Mouse (Mus musculus): ENCODE data around the gene Lyg1.
"Not testable (repeated sequence)": the region's sequence is repeated elsewhere in the genome, so short reads cannot be mapped to it uniquely, and the experiment has no call there.

Gene Lyg1

DNA sequence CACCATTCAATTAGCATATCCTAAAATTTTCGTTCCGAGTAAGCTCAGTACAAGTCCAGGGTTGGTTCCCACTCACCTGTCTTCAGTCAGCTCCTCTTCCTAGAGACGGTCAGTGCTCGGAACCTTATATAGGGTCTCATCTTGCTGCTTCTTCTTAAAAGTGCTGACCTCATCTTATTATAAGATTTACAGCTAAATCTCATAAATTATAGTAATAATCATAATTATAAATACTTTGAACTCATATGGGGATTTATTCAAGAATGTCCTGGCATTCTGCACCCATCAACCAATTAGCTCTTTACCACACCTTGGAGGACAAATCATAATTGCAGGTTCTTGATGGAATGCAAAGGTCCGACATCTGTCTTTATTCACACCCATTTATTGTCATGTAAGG lies at the start of gene Lyg1:
Lyg1 (minus strand) TSS at position 101 of the 400 bp plus-strand sequence.
- DNase-seq (ENCODE audit: low spot score): no peak

DNA sequence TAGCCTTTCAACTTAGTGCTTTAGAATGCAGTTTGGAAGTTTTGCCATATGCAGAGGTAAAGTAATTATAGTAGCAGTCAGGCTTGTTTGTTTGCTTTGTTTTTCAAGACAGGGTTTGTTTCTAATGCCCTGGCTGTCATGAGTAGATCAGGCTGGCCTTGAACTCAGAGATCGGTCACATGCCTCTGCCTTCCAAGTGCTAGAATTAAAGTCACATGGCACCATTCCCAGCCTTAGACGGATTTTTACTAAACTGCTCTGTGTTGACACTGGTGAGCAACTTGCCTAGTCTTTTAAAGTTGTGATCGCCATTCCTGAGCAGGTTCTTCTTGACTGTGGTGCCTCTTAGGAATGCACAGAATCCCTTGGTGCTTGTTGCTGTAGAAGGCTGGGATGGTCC lies 49.2 kb upstream of the Lyg1 start:
- no peak for DNase-seq (ENCODE audit: low spot score)

DNA sequence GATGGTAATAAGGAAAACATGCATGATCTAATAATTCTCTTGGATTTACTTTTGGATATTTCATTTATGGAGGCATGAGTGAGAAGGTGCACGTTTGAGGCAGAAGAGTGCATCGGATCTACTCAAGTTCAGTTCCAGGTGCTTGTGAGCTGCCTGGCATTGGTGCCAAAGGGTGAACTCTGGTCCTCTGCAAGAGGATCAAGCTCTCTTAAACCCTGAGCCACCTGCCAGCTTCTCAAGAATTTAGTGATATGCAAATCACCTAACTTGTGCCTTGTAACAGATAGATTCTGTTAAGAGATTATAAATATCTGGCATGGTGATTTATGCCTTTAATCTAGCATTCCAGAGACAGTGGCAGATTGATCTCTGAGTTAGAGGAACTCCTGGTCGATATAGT lies 45.5 kb upstream of the Lyg1 start:
- no peak for DNase-seq (ENCODE audit: low spot score)

DNA sequence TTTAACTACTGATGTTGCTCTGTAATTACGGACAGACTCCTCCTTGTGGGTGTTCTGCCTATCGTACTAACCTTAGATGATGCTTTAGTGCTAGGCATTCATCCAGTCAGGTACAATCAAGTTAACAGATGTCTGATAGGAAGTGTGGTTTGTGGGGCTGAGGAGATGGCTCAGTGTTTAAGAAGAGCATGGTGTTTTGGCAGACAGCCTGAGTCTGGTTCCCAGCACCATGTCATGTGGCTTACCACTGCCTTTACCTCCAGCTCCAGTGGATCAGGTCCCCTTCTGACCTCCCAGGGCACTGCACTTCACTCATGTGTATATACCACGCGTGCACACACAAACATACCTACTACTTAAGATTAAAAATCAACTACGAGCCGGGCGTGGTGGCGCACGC lies 44.4 kb upstream of the Lyg1 start:
- DNase-seq (ENCODE audit: low spot score): no peak

DNA sequence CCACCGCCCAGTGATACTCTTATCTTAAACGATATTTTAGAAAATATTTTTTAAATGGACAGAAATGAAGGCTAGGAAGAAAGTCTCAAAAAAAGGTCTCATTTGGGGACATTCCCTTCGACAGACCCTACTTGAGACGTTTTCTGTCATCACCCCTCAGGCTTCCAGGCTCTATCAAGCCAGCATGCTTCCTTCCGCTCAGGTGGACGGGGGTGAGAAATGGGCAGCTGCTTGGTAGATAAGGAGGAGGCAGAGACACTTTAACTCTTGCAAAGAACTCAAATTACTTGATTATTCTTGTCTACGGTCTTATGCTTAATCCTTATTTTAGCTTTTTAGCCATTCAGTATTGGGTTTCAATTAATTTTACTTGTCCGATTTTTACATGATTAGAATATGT lies 43.3 kb upstream of the Lyg1 start:
- DNase-seq (ENCODE audit: low spot score): no peak

DNA sequence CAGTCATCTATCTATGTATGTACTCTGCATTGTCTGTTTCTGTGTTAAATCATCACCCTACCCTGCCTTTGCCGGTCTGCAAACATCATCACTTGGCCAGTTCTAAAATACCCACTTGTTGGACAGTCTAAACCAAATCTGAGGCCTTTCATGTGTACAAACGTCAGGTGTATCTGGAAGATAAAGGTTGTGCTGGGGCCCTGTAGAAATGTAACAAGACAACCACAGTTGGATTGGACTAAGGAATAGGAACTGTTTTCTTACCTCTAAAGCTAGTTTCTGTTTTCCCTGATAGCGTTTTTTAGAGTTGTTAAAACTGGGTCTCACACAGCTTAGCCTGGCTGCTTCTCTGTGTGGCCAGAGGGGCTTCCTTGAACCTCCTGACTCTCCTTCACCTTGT lies 42.0 kb upstream of the Lyg1 start:
- DNase-seq (ENCODE audit: low spot score): no peak

DNA sequence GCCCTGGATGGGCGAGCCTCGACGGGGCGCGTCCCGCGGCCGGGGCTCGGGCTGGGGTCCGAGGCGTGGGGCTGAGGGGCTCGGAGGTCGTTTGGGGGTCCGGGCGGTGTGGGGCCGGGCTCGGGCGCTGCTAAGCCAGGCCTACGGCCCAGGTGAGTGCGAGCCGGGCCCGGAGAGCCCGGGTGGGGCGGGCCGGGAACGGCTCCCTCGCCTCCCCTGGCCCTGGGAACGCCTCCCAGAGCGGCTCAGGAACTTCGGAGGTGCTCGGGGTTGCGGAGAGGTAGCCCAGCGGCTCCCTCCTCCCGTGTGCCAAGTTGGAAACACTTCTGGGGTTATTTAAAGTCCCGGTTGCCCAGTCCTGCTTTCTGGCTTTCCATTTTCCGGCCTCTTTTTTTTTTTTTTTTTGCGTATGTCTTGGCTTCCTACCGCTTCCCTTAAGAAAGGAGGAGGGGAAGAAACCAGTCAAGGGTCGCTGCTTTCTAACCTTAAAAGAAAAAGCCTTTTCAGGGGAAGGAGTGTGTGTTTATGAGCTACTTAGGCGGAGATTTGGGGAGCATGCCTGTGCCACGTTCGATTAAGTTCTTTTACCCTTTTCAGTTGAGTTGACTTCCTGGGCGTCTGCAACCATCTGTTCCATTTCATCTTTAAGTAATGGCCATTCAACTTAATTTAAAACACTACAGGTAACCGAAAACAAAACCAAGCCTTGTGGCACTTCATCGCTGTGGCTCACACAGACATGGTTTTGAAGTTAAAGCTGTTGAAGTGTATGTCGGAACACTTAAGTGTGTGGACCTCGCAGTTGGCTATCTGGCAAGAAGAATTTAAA lies 41.0 kb upstream of the Lyg1 start:
- no peak for DNase-seq (ENCODE audit: low spot score)

DNA sequence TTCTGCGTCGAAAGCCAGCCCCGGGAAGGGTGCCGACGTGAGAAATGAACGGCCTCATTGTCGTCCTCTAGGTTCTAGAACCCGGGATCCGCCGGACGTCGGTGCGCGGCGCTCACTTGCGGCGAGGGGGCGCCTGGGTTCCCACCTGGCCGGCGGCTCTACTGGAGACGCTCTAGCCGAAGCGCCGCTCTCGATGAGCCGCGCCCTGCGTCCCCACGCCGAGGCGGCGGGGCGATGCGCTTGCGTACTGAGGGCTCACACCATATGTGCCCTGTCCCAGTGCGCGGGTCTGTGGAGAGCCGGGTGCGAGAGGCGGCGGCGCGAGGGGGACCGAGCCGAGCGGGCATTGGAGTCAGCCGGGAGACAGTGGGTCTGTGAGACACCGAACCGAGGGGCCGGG lies 40.3 kb upstream of the Lyg1 start, which contains the start of the genes Txndc9 and Eif5b:
Txndc9 (minus strand) TSS at position 27 of the 400 bp plus-strand sequence.
Eif5b (plus strand) TSS at position 144 of the 400 bp plus-strand sequence.
- DNase-seq (ENCODE audit: low spot score): peak; percentile 91

DNA sequence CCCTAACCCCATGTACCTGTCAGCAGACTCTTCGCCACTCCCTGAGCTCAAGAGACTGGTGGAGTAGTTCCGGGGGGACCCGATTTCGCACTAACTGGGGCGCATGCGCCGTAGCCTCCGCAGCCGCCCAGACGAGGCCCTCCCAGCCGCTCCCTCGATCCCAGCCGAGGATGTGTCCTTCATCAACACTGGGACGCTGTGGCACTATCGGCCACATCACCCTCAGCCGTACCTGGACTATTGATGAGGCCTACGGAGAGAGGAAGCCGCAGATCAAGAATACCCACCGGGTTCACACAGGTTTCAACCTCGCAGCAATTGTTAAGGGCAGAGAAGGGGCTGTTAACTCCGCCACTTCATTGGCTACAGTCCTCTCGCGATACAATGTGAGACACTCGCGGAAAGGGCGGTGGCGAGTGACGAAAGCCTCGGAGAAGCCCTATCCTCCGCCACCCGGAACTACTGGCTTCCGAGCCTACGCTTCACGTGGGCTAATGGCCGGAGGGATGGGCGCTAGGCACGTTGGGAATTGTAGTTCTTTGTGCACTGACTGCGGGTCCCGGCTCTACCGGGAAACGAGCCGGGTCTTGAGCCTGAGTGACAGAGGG lies 39.4 kb upstream of the Lyg1 start:
- peak; percentile 98 for DNase-seq (ENCODE audit: low spot score)

DNA sequence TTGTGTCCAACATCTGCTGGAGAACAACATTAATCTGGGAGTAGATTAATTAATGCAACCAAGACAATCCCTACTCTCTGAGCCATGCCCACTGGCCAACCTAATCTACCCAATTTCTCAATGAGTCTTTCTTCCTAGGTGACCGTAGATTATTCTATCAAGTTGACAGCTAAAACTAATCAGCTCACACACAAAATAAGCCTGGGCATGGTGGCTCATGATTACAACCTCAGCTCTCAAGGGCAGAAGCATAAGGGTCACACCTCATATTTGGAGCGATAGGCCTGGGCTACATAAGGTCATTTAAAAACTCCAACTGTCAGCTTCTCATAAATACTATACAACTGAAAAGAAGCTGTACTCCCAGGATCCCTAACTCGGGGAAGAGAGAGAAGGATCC lies 38.7 kb upstream of the Lyg1 start:
- no peak for DNase-seq (ENCODE audit: low spot score)

DNA sequence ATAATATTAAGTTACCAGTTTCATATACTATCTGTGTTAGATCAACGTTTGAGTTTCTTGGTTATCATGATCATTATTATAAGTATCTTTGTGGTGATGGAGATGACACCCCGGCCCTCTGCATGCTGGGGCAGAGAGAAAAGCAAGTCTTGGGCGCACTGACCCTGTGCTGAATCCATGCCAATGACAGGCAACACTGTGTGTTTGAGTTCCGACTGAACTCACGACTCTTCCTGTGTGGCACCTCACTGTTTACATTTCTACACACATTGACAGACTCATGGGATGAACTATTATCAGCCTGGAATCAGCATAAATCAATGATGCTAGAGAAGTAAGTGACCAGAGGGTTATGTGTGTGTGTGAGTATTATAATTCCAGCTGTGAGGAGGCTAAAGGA lies 30.3 kb upstream of the Lyg1 start:
- DNase-seq (ENCODE audit: low spot score): no peak

DNA sequence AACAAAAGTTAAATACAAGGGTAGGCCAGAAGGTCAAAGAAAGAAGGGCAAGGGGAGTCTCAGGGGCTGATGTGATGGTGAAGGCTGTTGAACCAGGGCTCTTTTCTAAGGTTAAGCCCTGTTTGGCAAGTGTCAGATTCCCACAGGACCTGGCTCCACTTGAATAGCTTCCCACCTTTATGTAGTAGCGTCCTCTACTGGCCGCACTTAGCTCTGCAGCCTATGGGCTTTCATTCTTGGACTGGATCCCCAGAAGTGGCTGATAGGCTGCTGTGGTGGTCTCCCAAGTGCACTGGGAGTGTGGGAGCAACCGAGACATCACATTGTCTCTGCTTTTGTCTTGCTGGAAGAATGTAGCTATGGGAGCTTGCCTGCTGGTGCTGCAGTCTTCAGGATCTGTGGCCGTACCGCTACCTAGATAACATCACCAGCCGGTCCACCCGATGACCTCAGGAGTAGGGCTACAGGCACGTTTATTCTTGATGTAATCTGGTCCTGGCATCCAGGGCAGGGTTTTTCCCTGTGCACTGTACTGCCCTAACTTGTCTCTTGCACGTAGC lies 28.3 kb upstream of the Lyg1 start:
- DNase-seq (ENCODE audit: low spot score): no peak

DNA sequence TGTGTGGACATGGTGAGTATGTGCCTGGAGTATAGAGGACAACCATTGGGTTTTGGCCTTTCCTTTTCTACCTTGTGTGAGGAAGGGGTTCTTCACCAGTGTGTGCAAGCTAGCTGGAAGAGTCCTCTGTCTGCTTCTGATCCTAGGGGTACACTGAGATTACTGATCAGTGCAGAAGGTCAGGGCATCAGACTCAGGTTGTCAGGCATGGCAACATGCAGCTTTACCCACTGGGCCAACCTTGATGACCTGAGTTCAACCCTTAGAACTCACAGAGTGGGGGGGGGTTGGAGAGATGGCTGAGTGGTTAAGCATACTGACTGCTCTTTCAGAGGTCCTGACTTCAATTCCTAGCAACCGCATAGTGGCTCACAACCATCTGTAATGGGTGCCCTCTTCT lies 26.8 kb upstream of the Lyg1 start:
- DNase-seq (ENCODE audit: low spot score): no peak

DNA sequence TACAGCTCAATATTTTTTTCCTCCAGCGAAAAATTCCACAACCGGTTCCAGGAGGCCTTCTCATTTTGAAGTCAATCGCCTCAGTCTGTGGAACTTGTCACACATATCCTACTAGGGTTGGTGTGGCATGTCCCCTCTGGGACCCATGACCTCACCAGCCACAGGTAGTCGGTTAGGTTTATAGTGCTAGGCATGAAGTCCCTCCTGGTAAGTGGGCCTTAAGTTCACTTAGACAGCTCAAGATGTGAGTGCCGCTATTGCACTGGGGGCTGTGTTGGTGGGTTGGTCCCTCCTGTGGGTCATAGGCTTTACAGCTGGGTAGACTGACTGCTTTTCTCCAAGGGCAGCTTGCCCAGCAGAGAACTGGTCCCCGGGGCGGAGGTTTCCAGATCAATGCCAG lies 19.7 kb upstream of the Lyg1 start:
- DNase-seq (ENCODE audit: low spot score): no peak

DNA sequence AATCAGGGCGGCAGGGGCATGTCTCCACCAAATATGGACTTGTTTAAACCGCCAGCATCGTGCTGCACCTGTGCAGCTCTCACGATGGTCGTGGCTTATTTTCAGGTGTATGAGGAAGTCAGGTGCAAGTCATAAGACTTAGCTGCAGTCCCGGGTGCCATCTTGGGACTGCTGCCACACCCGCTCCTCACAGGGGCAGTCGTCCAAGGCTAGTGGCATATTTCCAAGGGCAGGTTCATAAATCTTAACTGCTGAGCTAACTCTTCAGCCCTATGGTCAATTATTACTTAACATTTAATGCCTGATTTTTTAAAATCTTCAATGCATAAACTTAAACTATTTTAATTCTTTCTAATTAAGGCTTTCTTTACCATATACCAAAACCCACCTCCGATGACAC lies 19.1 kb upstream of the Lyg1 start:
- not testable (repeated sequence) for DNase-seq (ENCODE audit: low spot score)

DNA sequence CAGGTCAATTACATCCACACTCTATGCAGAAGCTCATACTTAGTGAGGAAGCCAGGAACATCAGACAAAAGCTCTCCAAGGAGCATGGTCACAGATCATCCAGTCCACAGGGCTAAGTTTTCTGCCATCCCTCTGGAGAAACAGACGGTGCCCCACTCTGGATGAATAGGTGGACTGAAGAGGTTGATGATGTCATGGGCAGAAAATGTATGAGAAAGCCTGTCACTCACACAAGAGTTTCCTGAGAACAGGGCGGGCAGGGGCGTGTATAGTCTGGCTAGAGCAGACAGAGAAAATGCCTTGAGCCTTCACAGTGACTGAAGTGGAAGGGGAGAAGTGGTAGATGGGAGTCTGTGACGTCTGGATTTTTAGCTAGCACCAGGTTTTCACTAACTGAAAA lies 14.0 kb upstream of the Lyg1 start:
- DNase-seq (ENCODE audit: low spot score): no peak

DNA sequence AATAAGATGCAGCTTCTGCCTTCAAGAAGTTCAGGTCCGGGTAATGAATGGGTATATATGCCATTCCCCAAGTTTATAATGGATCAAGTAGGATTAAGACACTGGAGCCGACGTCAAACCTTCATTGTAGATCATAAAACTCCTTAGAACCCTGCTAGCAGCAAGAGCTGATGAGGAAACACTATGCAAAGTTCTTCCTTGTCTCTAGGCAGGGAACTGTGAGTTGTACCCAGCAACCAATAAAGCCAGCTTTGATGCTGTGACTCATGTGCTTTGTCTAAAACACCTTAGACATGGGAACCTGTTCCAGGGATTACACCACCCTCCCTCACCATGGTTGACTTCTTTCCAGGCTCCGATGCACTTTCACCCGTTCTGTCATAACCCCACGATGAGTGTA lies 11.2 kb upstream of the Lyg1 start:
- DNase-seq (ENCODE audit: low spot score): no peak

DNA sequence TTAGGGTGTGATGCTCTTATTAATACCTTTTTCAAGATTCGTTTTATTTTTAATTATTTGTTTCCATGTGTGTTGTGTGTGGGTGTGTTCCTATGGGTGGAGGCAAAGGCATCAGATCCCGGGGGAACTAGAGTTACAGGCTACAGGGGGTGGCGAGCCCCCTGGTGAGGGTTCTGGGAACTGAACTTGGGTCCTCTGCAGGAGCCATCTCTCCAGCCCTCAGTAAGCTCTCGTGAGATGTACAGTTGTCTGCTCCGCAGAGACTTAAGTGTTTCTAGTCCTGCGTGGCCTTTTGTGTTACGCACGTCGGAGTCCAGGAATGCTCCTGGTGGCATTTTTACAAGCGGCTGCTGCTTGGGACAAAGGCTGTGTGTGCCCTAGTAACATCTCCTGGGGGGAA lies 8.0 kb upstream of the Lyg1 start:
- no peak for DNase-seq (ENCODE audit: low spot score)

DNA sequence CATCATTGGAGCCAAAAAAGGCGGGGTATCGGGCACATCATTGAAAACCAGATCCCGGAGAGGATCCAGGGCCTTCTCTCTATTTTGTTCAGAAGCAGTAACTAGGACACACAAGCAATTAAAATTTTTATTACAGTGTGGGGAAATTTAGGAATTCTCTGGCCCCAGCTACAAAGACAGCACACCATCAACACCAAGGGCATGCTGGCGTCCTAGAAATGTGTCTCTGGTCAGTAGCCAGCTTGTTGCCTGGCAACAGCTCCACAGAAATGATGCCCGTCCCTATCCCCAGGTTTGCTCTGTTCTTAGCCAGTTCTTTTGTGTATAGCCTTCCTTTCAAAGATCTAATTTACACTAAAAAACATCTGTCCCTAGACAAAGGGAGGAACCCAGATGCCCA lies 1.9 kb upstream of the Lyg1 start:
- no peak for DNase-seq (ENCODE audit: low spot score)

DNA sequence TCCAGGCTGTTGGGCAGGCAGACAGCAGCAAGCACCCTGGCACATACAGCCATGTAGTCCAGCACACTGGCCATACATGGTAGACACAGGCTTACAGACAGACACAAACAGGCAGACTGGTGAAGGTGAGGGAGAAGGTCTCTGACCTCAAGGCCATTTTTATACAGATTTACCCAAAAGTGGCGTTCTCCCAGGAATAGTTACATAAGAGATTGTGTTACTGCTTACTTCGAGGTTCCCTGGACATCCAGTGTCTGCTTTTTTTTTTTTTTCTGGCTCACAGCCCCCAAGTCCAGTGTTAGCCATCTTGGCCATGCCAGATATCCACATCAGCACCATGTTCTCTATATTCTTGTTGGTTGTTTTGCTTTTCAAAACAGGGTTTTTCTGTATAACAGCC lies 957 bp upstream of the Lyg1 start:
- DNase-seq (ENCODE audit: low spot score): no peak

DNA sequence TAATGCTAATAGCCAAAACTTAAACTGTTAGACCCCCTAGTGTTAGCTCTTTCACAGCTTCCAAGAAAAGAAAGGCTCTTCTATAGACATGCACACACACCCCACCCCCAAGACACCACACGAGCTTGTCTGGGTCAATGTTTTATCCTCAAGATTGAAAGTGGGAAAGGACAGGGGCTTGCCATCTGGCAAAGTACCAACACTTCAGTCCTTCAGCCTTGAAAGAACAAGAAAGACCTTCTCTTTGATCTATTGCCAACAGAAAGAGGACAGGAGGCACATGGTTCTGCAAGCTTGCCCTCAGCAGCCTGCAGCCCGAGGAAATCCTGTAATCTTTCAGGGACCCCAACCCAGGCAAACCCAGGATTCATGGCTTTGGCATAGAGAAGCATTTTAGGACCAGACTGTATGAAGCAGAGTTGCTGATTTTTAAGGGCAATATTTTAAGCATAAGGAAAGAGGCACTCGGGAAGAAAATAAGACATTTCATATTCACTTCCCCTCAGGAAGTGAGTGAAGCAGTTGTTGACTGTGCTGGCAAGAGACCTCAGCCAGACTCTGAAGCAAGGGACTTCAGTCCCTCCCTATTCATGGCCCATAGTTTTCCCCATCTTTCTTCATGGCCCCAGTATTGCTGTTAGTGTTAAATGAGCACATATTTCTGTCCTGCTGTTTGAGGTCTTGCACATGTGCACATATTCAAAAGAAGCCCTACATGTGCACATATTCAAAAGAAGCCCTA lies 698 bp downstream of the Lyg1 start:
- DNase-seq (ENCODE audit: low spot score): peak; percentile 16

DNA sequence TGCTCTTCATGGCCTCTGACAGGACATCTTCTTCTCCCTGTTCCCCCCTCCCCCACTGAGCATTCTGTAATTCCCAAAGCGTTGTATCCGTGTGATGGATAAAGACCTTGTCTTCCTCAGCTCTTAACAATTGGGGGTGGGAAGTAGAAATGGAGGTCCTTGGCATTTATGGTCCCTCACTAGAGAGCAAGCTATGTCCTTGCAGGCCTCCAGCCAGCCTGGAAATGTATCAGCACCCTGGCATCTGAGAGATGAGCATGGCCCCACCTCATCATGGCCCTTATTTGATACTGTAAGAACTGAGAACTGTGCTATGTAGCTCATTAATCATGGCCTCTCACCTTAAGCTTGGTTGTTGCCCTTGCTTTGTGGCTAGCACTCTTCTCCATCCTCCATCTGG lies 2.3 kb downstream of the Lyg1 start:
- no peak for DNase-seq (ENCODE audit: low spot score)

DNA sequence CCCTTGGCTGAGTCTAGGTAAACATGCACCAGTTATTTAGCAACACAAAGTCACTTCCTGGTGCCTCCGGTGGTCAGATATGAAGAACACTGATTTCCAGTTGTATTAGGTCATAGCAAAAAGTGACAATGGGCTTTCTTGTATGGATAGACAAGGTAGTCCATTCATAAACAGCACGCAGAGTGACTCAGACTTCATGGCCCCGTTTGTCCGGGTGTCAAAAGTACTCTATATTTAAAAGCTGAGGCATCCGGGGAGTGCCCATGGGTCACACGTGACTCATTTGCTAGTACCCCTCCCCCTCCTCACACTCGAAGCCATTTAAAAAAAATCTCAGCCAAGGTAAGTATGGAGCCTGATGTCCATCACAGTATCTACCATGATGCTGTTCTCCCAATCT lies 2.8 kb downstream of the Lyg1 start:
- no peak for DNase-seq (ENCODE audit: low spot score)

All from ovary, adult 18-20 months (tissue).